Comparison of ENCODE assay signal across 23 mouse cellular contexts in the genomic region with DNA sequence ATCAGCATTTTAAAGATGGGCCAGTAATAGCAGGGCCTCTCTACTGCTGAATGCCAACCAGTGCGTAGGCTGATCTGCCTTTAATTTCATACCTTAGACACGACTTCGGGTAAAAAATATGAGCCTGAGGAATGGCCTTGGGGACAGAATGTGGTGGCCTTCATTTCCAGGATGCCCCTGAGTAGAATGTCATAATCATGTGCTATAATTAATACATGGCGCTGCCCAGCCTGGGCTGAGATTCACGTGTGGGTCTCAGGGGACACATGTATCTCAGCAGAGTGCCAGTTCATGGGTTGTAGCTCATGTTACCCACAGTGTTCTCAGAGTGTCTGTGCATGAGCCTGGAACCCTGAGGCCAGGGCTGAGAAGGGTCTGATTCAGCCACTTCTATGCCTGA.
"Had no signal": no experiment of that assay in that cellular context is flagged by ENCODE, and none has a peak within 500 bp of the region (broad histone marks: within the 10 kb centered on the region; RNA-seq: fewer than 3 reads in every experiment).

No protein-coding gene starts in this region.

- H3K27me3 ChIP-seq: embryonic facial prominence, embryonic 12.5 days; embryonic facial prominence, embryonic 13.5 days; embryonic facial prominence, embryonic 15.5 days; forebrain, embryonic 15.5 days had no signal

- H3K36me3 ChIP-seq: embryonic facial prominence, embryonic 10.5 days; embryonic facial prominence, embryonic 12.5 days; embryonic facial prominence, embryonic 13.5 days; embryonic facial prominence, embryonic 15.5 days; forebrain, embryonic 10.5 days; forebrain, embryonic 12.5 days; forebrain, embryonic 15.5 days; heart, embryonic 10.5 days had no signal

- H3K4me1 ChIP-seq: embryonic facial prominence, embryonic 12.5 days; embryonic facial prominence, embryonic 13.5 days; embryonic facial prominence, embryonic 15.5 days; forebrain, embryonic 10.5 days; forebrain, embryonic 12.5 days; forebrain, embryonic 13.5 days; forebrain, embryonic 15.5 days; heart, embryonic 10.5 days had no signal

- H3K27ac ChIP-seq: embryonic facial prominence, embryonic 10.5 days; embryonic facial prominence, embryonic 12.5 days; embryonic facial prominence, embryonic 13.5 days; embryonic facial prominence, embryonic 15.5 days; forebrain, embryonic 10.5 days; forebrain, embryonic 12.5 days; forebrain, embryonic 13.5 days; forebrain, embryonic 15.5 days; gastrocnemius, adult 2 months; heart, adult 2 months; heart, embryonic 10.5 days had no signal

- DNase-seq: cerebellum, postnatal 14 days; cerebellum, postnatal 25 days; cerebellum, postnatal 36 days; embryo, embryonic 11 days; forebrain, postnatal 0 days; gastrocnemius, adult 2 months; gastrocnemius, postnatal 10 days; gastrocnemius, postnatal 14 days; gastrocnemius, postnatal 25 days; gastrocnemius, postnatal 36 days; heart, adult 11 months; heart, adult 18-20 months; heart, adult 2 months had no signal

- H3K4me3 ChIP-seq: embryonic facial prominence, embryonic 10.5 days; embryonic facial prominence, embryonic 12.5 days; embryonic facial prominence, embryonic 13.5 days; embryonic facial prominence, embryonic 15.5 days; erythroblast, embryonic 14.5 days; forebrain, embryonic 10.5 days; forebrain, embryonic 12.5 days; forebrain, embryonic 13.5 days; forebrain, embryonic 15.5 days; gastrocnemius, adult 2 months; heart, adult 2 months; heart, embryonic 10.5 days had no signal
